Mouse (Mus musculus): ENCODE results near the gene Urb1.

Urb1 gene

GRCm38 (mm10) chr16:90823986-90824385 lies 13.8 kb upstream of the Urb1 start:
- DNase-seq (ENCODE audit: low read depth, low spot score): peak; percentile 64

DNA sequence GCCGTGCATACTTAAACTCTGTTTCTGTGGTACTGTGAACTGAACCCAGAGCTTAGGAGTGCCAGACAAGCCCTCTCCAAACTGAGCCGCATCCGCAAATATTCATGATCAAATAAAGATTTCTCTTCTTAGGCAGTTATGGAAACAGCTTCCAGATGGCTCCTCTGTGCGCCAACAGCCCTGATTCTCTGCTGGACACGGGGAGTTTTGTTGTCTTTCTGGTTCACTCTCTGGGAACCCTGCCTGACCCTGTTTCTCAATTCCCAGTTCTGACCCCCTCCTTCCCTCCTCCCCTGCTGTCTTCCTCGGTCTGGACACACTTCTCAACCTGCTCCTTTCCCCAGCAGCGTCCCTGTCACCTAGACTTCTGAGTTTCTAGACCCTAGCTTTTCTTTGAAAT lies 12.8 kb upstream of the Urb1 start:
- no peak for DNase-seq (ENCODE audit: low read depth, low spot score)

GRCm38 (mm10) chr16:90822284-90822935 lies 12.2 kb upstream of the Urb1 start:
- DNase-seq (ENCODE audit: low read depth, low spot score): no peak

GRCm38 (mm10) chr16:90821046-90821697 lies 11.0 kb upstream of the Urb1 start:
- DNase-seq (ENCODE audit: low read depth, low spot score): peak; percentile 44

GRCm38 (mm10) chr16:90820326-90820725 lies 10.1 kb upstream of the Urb1 start:
- DNase-seq (ENCODE audit: low read depth, low spot score): peak; percentile 30

DNA sequence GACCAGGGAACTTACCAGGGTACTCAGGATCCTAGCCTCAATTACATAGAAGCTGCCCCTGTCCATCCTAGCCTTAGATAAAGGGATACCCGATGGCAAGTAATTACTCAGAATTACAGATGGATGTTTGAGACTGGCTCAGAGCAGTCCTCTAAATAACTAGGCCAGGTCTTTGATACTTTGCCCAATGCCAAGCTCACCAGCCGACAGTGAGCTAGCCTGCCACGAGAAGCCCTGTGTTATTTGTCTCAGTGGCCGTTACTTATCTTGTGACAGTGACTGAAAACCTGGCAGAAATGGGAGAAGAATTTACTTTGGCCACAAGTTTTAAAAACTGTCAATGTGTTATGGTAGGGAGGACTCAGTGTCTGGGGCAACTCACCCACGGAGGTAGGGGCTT lies 1.9 kb upstream of the Urb1 start:
- DNase-seq (ENCODE audit: low read depth, low spot score): no peak

DNA sequence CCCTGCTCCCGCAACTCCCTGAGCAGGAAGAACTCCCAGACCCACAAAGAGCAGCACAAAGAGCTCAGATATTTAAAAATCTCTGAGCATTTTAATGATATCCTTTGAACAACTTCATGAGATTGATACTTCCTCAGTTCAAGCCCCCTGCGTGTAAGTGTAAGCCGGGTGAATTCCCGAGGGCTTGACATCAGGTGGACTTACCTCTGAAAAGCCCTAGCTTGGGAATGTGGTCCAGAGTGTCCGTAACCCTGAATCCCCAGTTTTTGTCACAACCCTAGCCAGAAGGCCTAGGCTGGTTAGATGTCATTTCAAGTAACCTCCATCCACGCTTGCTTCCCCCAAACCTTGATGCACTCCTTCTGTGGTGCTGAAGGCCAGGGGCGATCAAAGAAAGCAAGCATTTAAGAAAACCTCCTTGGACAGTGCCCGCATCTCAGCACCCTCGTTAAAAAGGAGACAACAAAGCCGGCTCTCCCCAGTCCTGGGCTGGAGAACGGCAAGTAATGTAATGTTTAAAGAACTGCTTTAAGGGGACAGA lies 573 bp upstream of the Urb1 start:
- DNase-seq (ENCODE audit: low read depth, low spot score): peak; percentile 19

- no peak for DNase-seq (ENCODE audit: low read depth, low spot score)
Observed at GRCm38 (mm10) chr16:90804466-90804865, 5.7 kb downstream of the Urb1 start.

DNA sequence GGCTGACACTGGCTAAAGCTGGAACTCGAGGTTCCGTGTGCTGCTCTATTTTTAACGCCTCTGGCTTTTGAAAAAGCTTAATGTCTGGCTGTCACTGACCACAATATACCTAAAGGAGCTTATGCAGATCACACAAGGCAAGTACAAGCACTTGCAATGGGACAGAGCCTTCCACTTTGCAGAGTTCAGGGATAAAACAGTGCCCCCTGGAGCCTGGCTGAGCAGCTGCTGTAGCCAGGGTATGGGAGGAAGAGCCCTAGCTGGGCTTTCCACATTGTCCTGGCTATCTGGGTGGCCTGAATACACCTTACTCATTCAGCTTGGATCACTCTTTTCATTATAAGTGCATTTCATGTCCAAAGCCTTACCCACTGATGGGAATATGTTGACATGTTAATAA lies 8.3 kb downstream of the Urb1 start:
- peak; percentile 60 for DNase-seq (ENCODE audit: low read depth, low spot score)

- DNase-seq (ENCODE audit: low read depth, low spot score): no peak
Observed at GRCm38 (mm10) chr16:90801251-90801650, 9.0 kb downstream of the Urb1 start.

GRCm38 (mm10) chr16:90799840-90800239 lies 10.4 kb downstream of the Urb1 start:
- no peak for DNase-seq (ENCODE audit: low read depth, low spot score)

DNA sequence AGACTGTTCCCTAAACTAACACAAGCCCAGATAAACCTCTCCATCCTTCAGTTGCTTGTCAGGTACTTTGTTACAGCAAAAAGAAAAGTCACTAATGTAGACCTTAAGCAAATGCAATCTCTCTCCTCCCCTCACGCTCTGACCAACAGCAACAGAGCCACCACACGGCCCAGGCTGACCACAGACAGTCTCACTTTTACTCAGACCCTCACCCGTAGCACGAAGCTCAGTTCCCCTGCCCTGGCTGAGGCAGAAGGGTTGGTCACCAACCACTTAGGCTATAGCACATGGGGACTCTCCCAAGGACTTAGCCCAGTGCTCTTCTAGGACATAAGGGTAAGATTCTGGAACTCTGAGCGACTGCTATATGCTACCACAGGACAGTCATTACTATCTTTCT lies 11.4 kb downstream of the Urb1 start:
- DNase-seq (ENCODE audit: low read depth, low spot score): no peak

DNA sequence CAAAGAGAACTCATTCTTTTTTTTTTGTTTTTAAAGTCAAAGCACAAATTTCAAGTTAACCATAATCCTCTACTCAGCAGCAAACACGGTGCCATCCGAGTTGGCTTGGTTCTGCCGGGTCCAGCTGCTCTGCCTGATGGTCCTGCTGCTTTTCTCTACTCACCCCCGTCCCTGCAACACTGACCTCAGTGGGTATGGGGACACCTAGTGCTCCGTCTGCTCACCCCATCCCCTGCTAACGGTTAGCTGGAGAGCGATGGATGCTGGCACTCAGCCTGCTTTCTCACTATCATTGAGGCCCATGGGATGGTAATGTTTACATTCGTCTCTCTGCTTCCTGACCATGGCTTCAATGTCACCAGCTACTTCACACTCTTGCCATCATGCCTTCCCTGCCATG lies 11.8 kb downstream of the Urb1 start:
- no peak for DNase-seq (ENCODE audit: low read depth, low spot score)

GRCm38 (mm10) chr16:90794708-90795107 lies 15.5 kb downstream of the Urb1 start:
- DNase-seq (ENCODE audit: low read depth, low spot score): no peak

- DNase-seq (ENCODE audit: low read depth, low spot score): no peak
Observed at GRCm38 (mm10) chr16:90792500-90792899, 17.7 kb downstream of the Urb1 start.

DNA sequence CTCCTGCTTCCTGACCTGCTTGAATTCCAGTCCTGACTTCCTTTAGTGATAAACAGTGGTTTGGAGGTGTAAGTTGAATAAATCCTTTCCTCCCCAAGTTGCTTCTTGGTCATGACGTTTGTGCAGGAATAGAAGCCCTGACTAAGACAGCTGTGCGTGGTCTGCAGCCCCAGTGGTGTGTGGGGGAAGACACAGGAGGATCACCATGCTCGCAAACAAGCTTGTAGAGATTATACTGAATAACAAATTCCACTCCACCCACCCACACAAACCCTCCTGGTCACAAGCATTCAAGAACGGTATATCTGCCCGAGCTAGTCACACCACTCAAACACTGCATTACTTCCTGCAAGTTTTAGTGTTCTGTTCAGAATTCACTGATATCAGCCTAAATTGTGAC lies 18.1 kb downstream of the Urb1 start:
- DNase-seq (ENCODE audit: low read depth, low spot score): no peak

- DNase-seq (ENCODE audit: low read depth, low spot score): no peak
Observed at GRCm38 (mm10) chr16:90790946-90791345, 19.3 kb downstream of the Urb1 start.

- DNase-seq (ENCODE audit: low read depth, low spot score): no peak
Observed at GRCm38 (mm10) chr16:90788580-90788979, 21.6 kb downstream of the Urb1 start.

DNA sequence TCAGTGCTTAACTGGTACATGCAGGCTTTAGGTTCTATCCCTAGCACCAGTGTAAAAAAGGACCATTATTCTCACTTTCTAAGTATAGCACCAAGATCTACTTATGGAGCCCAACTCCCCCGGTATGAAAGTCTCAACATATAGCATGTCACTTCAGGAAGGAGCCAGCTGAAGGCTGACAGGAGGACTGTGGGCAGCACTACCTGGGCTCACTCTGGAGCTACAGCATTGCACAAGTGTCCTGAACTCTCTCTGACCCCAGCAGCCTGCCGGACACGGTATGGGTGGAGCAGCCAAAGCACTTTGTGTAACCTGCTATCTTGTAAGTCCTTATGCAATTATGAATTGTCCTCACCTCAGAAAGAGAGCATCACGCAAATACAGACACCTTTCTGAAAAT lies 25.0 kb downstream of the Urb1 start:
- DNase-seq (ENCODE audit: low read depth, low spot score): no peak

DNA sequence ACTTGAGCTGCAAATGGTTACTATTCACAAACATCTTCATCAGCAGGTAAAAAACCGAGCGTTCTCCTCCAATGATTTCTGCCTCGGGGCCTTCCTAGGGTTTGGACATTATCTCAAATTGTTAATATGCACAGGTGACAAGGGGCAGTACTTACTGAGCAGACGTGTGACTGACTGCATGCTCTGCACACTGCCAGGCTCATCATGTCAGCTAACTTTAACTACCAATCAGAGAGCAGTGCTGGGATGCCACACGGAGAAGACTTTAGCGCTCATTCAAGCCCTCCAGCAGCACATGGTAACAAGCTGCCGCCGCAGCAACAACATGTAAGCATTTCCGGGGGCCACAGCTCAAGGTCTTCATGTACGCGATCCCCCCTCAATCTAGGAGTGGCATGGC lies 26.9 kb downstream of the Urb1 start:
- no peak for DNase-seq (ENCODE audit: low read depth, low spot score)

DNA sequence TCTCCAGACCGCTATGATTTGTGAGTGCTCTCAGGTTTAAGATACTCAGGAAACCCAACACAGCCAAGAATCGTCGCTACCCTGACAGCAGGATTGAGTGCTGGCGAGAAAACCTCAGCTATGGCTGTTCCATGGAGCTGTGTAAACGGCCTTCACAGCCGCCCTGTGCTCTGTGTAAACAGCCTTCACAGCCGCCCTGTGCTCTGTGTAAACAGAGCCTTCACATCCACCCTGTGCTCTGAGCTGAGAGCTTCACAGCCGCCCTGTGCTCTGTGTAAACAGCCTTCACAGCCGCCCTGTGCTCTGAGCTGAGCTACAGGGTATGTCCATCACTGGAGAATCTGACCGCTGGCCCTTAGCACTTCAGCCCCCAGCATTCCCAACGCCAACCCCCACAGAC lies 30.4 kb downstream of the Urb1 start:
- DNase-seq (ENCODE audit: low read depth, low spot score): peak; percentile 26

- DNase-seq (ENCODE audit: low read depth, low spot score): no peak
Observed at GRCm38 (mm10) chr16:90775946-90776520, 34.2 kb downstream of the Urb1 start.

DNA sequence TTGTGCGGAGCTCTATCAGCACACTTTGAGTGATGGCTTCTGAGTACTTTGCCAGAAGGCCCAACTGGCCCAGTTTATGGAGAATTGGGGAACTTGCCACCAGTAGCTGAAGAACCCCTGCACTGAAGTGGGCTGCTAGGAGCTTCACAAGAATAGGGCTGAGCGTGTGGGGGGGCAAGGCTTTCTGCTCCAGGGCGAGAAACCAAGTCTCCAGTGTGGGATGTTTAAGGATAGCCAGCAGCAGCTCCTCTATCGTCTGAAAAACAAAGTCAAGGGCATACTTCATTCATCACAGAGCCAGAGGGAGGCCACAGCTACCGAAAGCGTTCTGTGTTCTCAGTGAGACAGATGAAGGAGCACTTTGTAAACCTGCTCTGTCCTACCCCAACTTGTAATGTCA lies 35.6 kb downstream of the Urb1 start:
- DNase-seq (ENCODE audit: low read depth, low spot score): no peak

All from ZHBTc4 (cell line).